Mouse (Mus musculus) CH12.LX (cell line): Measurements from ENCODE around the gene Pole2. TPM values are rescaled to one million over a fixed set of nuclear protein-coding genes. Genes with fewer than 3 reads are reported as not detected.

Source experiments
- DNase-seq: peaks from one replicate; pipeline ENCODE4 v3.0.0-alpha.2; 2013; ENCODE audit errors: extremely low read depth
- H3K27ac ChIP-seq: 2 replicates; pipeline ENCODE4 v1.5.1; 2012; ENCODE audit warnings: low read depth, mild to moderate bottlenecking, control low read depth, moderate library complexity; ENCODE audit not compliant: insufficient read depth
- H3K27me3 ChIP-seq: replicated peaks from 2 replicates; pipeline ENCODE3; 2012; ENCODE audit warnings: inconsistent platforms
- H3K36me3 ChIP-seq, 2 experiments: replicated peaks in 1 of 2; 2 replicates each; pipeline versions ENCODE3 to v1.6.1; 2012; ENCODE audit warnings: inconsistent platforms in 1 of 2, low read length in 1 of 2, mild to moderate bottlenecking in 1 of 2, mixed read lengths in 1 of 2, moderate library complexity in 1 of 2; ENCODE audit not compliant: control insufficient read depth in 1 of 2, insufficient read depth in 1 of 2
- H3K4me1 ChIP-seq, 2 experiments: 2 replicates each; pipeline ENCODE4 v1.6.1; 2012; ENCODE audit warnings: inconsistent platforms in 1 of 2, moderate library complexity in 1 of 2; ENCODE audit not compliant: insufficient read depth in 2 of 2, control insufficient read depth in 1 of 2
- H3K4me2 ChIP-seq: 2 replicates; pipeline ENCODE4 v1.6.1; 2012; ENCODE audit warnings: low read depth, mild to moderate bottlenecking, control low read depth; ENCODE audit not compliant: poor library complexity, insufficient read depth, severe bottlenecking
- H3K4me3 ChIP-seq, 3 experiments: fragments of 150-350 bp in 1 of 3; sonication (generic) in 1 of 3; replicated peaks in 1 of 3; 2 replicates each; pipeline versions ENCODE3 to v1.5.1; 2011 to 2012; ENCODE audit warnings: low read depth in 2 of 3, low read length in 2 of 3, mild to moderate bottlenecking in 2 of 3, moderate library complexity in 2 of 3, control low read depth in 1 of 3, improper control_type of control experiment in 1 of 3, inconsistent platforms in 1 of 3, mixed read lengths in 1 of 3; ENCODE audit not compliant: poor library complexity in 1 of 3
- H3K79me2 ChIP-seq: replicated peaks from 2 replicates; pipeline ENCODE4 v1.6.1; 2012; ENCODE audit warnings: mild to moderate bottlenecking, moderate library complexity; ENCODE audit not compliant: control insufficient read depth, poor library complexity, insufficient read depth, severe bottlenecking; ENCODE audit errors: extremely low read depth
- H3K9ac ChIP-seq: 2 replicates; pipeline ENCODE4 v1.6.1; 2012; ENCODE audit warnings: low read depth, mild to moderate bottlenecking, control low read depth, moderate library complexity; ENCODE audit not compliant: insufficient read depth
- H3K9me3 ChIP-seq: replicated peaks from 2 replicates; pipeline ENCODE3; 2012; ENCODE audit warnings: low read length, inconsistent platforms, mixed read lengths
- BHLHE40 ChIP-seq: IDR thresholded peaks from 2 replicates; pipeline ENCODE4 v1.6.1; 2011; ENCODE audit warnings: mild to moderate bottlenecking, low read depth, low read length, improper control_type of control experiment
- CHD1 ChIP-seq: IDR thresholded peaks from 2 replicates; pipeline ENCODE4 v1.6.1; 2012; ENCODE audit warnings: low read depth, low read length, improper control_type of control experiment, inconsistent platforms
- E2F4 ChIP-seq: IDR thresholded peaks from 2 replicates; pipeline ENCODE4 v1.6.1; 2011; ENCODE audit warnings: low read depth, low read length, improper control_type of control experiment; ENCODE audit not compliant: insufficient replicate concordance
- ELF1 ChIP-seq: IDR thresholded peaks from 2 replicates; pipeline ENCODE4 v1.6.1; 2014; ENCODE audit warnings: low read depth, mild to moderate bottlenecking, inconsistent platforms, low read length, improper control_type of control experiment
- EP300 ChIP-seq: IDR thresholded peaks from 2 replicates; pipeline ENCODE4 v1.6.1; 2011; ENCODE audit warnings: low read length, improper control_type of control experiment
- HCFC1 ChIP-seq: IDR thresholded peaks from 2 replicates; pipeline ENCODE4 v1.6.1; 2012; ENCODE audit warnings: low read depth, mild to moderate bottlenecking, inconsistent platforms, low read length, improper control_type of control experiment
- IRF4 ChIP-seq: IDR thresholded peaks from 2 replicates; pipeline ENCODE4 v1.6.1; 2014; ENCODE audit warnings: low read depth, mild to moderate bottlenecking, inconsistent platforms, low read length, improper control_type of control experiment
- JUN ChIP-seq: IDR thresholded peaks from 2 replicates; pipeline ENCODE4 v1.6.1; 2011; ENCODE audit warnings: low read depth, mild to moderate bottlenecking, low read length, improper control_type of control experiment, moderate library complexity; ENCODE audit not compliant: insufficient read depth
- JUND ChIP-seq: conservative IDR thresholded peaks from 2 replicates; pipeline ENCODE4 v1.6.1; 2011; ENCODE audit warnings: low read depth, low read length, improper control_type of control experiment
- KAT2A ChIP-seq: IDR thresholded peaks from 2 replicates; pipeline ENCODE4 v1.6.1; 2012; ENCODE audit warnings: low read length, improper control_type of control experiment, inconsistent platforms; ENCODE audit not compliant: insufficient replicate concordance
- MAFK ChIP-seq: IDR thresholded peaks from 2 replicates; pipeline ENCODE4 v1.6.1; 2011; ENCODE audit warnings: low read length, improper control_type of control experiment; ENCODE audit not compliant: insufficient replicate concordance
- MAX ChIP-seq: IDR thresholded peaks from 2 replicates; pipeline ENCODE4 v1.6.1; 2011; ENCODE audit warnings: low read length, improper control_type of control experiment
- MAZ ChIP-seq: IDR thresholded peaks from 2 replicates; pipeline ENCODE4 v1.6.1; 2012; ENCODE audit warnings: low read depth, mild to moderate bottlenecking, inconsistent platforms, low read length, improper control_type of control experiment, moderate library complexity
- MEF2A ChIP-seq: IDR thresholded peaks from 2 replicates; pipeline ENCODE4 v1.6.1; 2014; ENCODE audit warnings: low read depth, mild to moderate bottlenecking, inconsistent platforms, low read length, improper control_type of control experiment, borderline replicate concordance
- MXI1 ChIP-seq: IDR thresholded peaks from 2 replicates; pipeline ENCODE4 v1.6.1; 2011; ENCODE audit warnings: mild to moderate bottlenecking, low read depth, low read length, improper control_type of control experiment
- MYC ChIP-seq: IDR thresholded peaks from 2 replicates; pipeline ENCODE4 v1.6.1; 2011; ENCODE audit warnings: low read depth, mild to moderate bottlenecking, improper control_type of control experiment, low read length
- NELFE ChIP-seq: IDR thresholded peaks from 2 replicates; pipeline ENCODE4 v1.6.1; 2011; ENCODE audit warnings: low read depth, low read length, improper control_type of control experiment
- PAX5 ChIP-seq: IDR thresholded peaks from 2 replicates; pipeline ENCODE4 v1.6.1; 2012; ENCODE audit warnings: low read length, inconsistent platforms, mixed read lengths
- POLR2A ChIP-seq: IDR thresholded peaks from 2 replicates; pipeline ENCODE4 v1.6.1; 2011; ENCODE audit warnings: low read depth, mild to moderate bottlenecking, improper control_type of control experiment, low read length
- RAD21 ChIP-seq: IDR thresholded peaks from 2 replicates; pipeline ENCODE4 v1.6.1; 2011; ENCODE audit warnings: low read depth, mild to moderate bottlenecking, low read length, improper control_type of control experiment, moderate library complexity
- RCOR1 ChIP-seq: conservative IDR thresholded peaks from 2 replicates; pipeline ENCODE4 v1.6.1; 2012; ENCODE audit warnings: low read depth, mild to moderate bottlenecking, inconsistent platforms, low read length, improper control_type of control experiment
- SIN3A ChIP-seq: IDR thresholded peaks from 2 replicates; pipeline ENCODE4 v1.6.1; 2012; ENCODE audit warnings: low read length, improper control_type of control experiment, inconsistent platforms
- SMC3 ChIP-seq: IDR thresholded peaks from 2 replicates; pipeline ENCODE4 v1.6.1; 2011; ENCODE audit warnings: low read depth, low read length, improper control_type of control experiment
- TBP ChIP-seq: conservative IDR thresholded peaks from 2 replicates; pipeline ENCODE4 v1.6.1; 2011; ENCODE audit warnings: low read depth, low read length, improper control_type of control experiment
- TCF12 ChIP-seq: IDR thresholded peaks from 2 replicates; pipeline ENCODE4 v1.6.1; 2014; ENCODE audit warnings: low read depth, mild to moderate bottlenecking, inconsistent platforms, low read length, improper control_type of control experiment
- USF2 ChIP-seq: conservative IDR thresholded peaks from 2 replicates; pipeline ENCODE4 v1.6.1; 2011; ENCODE audit warnings: low read depth, low read length, improper control_type of control experiment
- ZC3H11A ChIP-seq: IDR thresholded peaks from 2 replicates; pipeline ENCODE4 v1.6.1; 2012; ENCODE audit warnings: low read depth, mild to moderate bottlenecking, inconsistent platforms, low read length, improper control_type of control experiment
- ZKSCAN1 ChIP-seq: IDR thresholded peaks from 2 replicates; pipeline ENCODE4 v1.6.1; 2012; ENCODE audit warnings: low read depth, inconsistent platforms, low read length, improper control_type of control experiment, borderline replicate concordance
- ZMIZ1 ChIP-seq: IDR thresholded peaks from 2 replicates; pipeline ENCODE4 v1.6.1; 2012; ENCODE audit warnings: low read depth, mild to moderate bottlenecking, inconsistent platforms, low read length, improper control_type of control experiment
- ZNF384 ChIP-seq: IDR thresholded peaks from 2 replicates; pipeline ENCODE4 v1.6.1; 2012; ENCODE audit warnings: low read depth, low read length, improper control_type of control experiment, inconsistent platforms
- dilution Hi-C: fragments of 300-500 bp; cut with MboI; formaldehyde crosslinking; loops from 2 replicates; pipeline ENCODE4 v1.14.3; 2020; ENCODE audit warnings: low sequenced_read_pairs; ENCODE audit not compliant: extremely low pct_unique_long_range_greater_than_20kb, extremely low pct_ligation_motif_present
- in situ Hi-C: fragments of 300-500 bp; cut with MboI; formaldehyde crosslinking; loops from 3 replicates; pipeline ENCODE4 v1.14.3; 2019; ENCODE audit warnings: low sequenced_read_pairs, low pct_ligation_motif_present, low pct_unique_long_range_greater_than_20kb, mixed read lengths
- polyA plus RNA-seq: library from polyadenylated mRNA; unstranded; fragments of >175 nt; gene quantifications from 2 replicates; pipeline ENCODE4 v1.2.1, GENCODE M21; 2012; ENCODE audit warnings: low read depth; ENCODE audit not compliant: insufficient read length
- total RNA-seq, 2 experiments: library from RNA; depleted of rRNA; stranded (reverse); fragments of 300-350 nt in 1 of 2; fragments of >200 nt in 1 of 2; gene quantifications; 2 replicates each; pipeline ENCODE4 v1.2.3; 2012 to 2014

The Pole2 gene
- total and polyA plus RNA-seq, 3 experiments: 32.6 to 143 (median 37.1) TPM

GRCm38 (mm10) chr12:69220613-69221277 is 7.2 kb downstream of the Pole2 start:
- H3K27me3 ChIP-seq: no peaks in the 10 kb centered on the region
- no peak for DNase-seq
- H3K9ac ChIP-seq: no peak overlapping the region
- peaks cover 4 to 59% of the 10 kb centered on the region in 2 experiments; a peak in 2 of 4 replicates for H3K4me1 ChIP-seq
- H3K27ac ChIP-seq: no peak overlapping the region
- H3K79me2 ChIP-seq: no peaks in the 10 kb centered on the region; the same call in 1 of the 2 replicates
- H3K4me3 ChIP-seq: no peak overlapping the region
- dilution Hi-C loops: no loop called here
- no peak overlapping the region for H3K4me2 ChIP-seq
- TF ChIP-seq JUND (no peak), ZKSCAN1 (no peak), EP300 (no peak), USF2 (no peak), MAZ (no peak), ELF1 (no peak), CHD1 (no peak), SIN3A (no peak), KAT2A (no peak), PAX5 (no peak), HCFC1 (no peak), ZMIZ1 (no peak), POLR2A (no peak), ZC3H11A (no peak)
- no peaks in the 10 kb centered on the region for H3K9me3 ChIP-seq
- in situ Hi-C loops: loop anchor here (5.0 to 25.0 kb wide), 3 partner anchors 77 to 467 kb away; partner anchors contain the start of genes Klhdc2, Sos2 and Vcpkmt
- peaks cover 28 to 73% of the 10 kb centered on the region in 2 experiments for H3K36me3 ChIP-seq

GRCm38 (mm10) chr12:69216587-69216986 is 11.4 kb downstream of the Pole2 start:
- dilution Hi-C loops (no loop called here), in situ Hi-C loops (loop anchor here (25.0 kb wide), 2 partner anchors 371 to 471 kb away; partner anchors contain the start of genes Sos2 and Vcpkmt)
- Histone ChIP-seq H3K9me3 (no peaks in the 10 kb centered on the region), H3K4me2 (no peak overlapping the region), H3K27me3 (no peaks in the 10 kb centered on the region), H3K36me3 (peaks cover 42 to 68% of the 10 kb centered on the region in 2 experiments), H3K27ac (peak overlapping the region; percentile 69), H3K4me1 (peaks cover 4 to 83% of the 10 kb centered on the region in 2 experiments; a peak in 2 of 4 replicates), H3K79me2 (no peaks in the 10 kb centered on the region), H3K9ac (no peak overlapping the region), H3K4me3 (no peak overlapping the region)
- DNase-seq: peak; percentile 79
- TF ChIP-seq RCOR1: no peak
- no peak for TF ChIP-seq KAT2A
- no peak for TF ChIP-seq ZMIZ1
- TF ChIP-seq BHLHE40: peak; percentile 50
- 0 out of 2 replicates have a peak, but pooled peaks have one; percentile 27 for TF ChIP-seq ELF1
- TF ChIP-seq TBP: 0 out of 2 replicates have a peak, but pooled peaks have one; percentile 20
- peak; percentile 89 for TF ChIP-seq ZNF384
- peak; percentile 53; the same call in 1 of the 2 replicates for TF ChIP-seq MEF2A
- TF ChIP-seq JUN: no peak
- no peak; the same call in 1 of the 2 replicates for TF ChIP-seq MXI1
- TF ChIP-seq JUND: no peak
- TF ChIP-seq PAX5: no peak
- TF ChIP-seq NELFE: no peak
- TF ChIP-seq POLR2A: no peak
- peak; percentile 29; the same call in 1 of the 2 replicates for TF ChIP-seq MAFK
- TF ChIP-seq ZKSCAN1: no peak
- peak; percentile 88 for TF ChIP-seq EP300
- TF ChIP-seq SIN3A: no peak
- peak; percentile 89 for TF ChIP-seq TCF12
- TF ChIP-seq IRF4: no peak
- no peak for TF ChIP-seq RAD21
- TF ChIP-seq USF2: no peak
- no peak for TF ChIP-seq E2F4
- TF ChIP-seq MAX: no peak
- TF ChIP-seq MYC: no peak
- no peak for TF ChIP-seq SMC3
